Mouse (Mus musculus): ENCODE results near the gene Prkce. TPM values are rescaled to one million over a fixed set of nuclear protein-coding genes. Genes with fewer than 3 reads are reported as not detected.

Gene Prkce
- total and polyA plus RNA-seq, 2 experiments from 2014 or later: 8.1 to 12.6 TPM

- DNase-seq (ENCODE audit: low spot score) (no peak), ATAC-seq (ENCODE audit: insufficient read depth, low read depth) (no peak)
- Histone ChIP-seq H3K27me3 (ENCODE audit: control insufficient read depth, insufficient read depth, low read length) (no peaks in the 10 kb centered on the region), H3K27ac (ENCODE audit: low read depth) (0 out of 2 replicates have a peak overlapping the region, but pooled peaks have one; percentile 12), H3K9ac (replicated peaks; ENCODE audit: low read depth, low read length) (no peak overlapping the region), H3K4me2 (ENCODE audit: low read depth, low read length) (no peak overlapping the region), H3K4me3 (ENCODE audit: low read depth, low read length) (no peak overlapping the region), H3K9me3 (replicated peaks; ENCODE audit: control insufficient read depth, low read length) (no peaks in the 10 kb centered on the region), H3K36me3 (replicated peaks; ENCODE audit: control insufficient read depth, insufficient read depth, low read length) (no peaks in the 10 kb centered on the region), H3K4me1 (ENCODE audit: control insufficient read depth, insufficient read depth) (0 out of 2 replicates have a peak, but pooled peaks cover 7% of the 10 kb centered on the region)
- TF ChIP-seq CTCF (IDR thresholded peaks at IDR 0.05; ENCODE audit: low read depth) (no peak), EP300 (IDR thresholded peaks at IDR 0.05; ENCODE audit: low read depth) (no peak)
- WGBS: 76% methylated on average over 9 of the region's 9 CpGs
Measured at GRCm38 (mm10) chr17:86253884-86254283, 86.3 kb downstream of the Prkce start.

DNA sequence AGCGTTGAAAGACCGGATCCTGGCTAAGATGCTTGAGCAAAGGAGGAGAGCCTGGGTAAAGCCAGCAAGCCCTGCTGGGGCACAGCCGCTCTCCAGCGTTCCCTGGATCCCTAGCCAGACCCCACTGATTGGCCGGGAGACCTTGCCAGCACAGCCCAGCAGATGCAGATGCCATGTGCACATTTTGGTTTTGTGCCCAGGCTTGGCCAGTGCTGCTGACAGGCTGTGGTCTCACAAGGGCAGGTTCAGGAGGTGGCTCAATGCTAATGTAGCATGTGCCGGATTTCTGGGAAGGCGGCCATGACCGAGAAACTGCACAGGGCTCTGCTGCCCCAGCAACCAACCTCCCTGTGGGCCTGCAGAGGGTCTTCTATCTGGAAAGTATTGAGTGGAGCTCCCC lies 86.7 kb downstream of the Prkce start:
- no peak overlapping the region for H3K4me3 ChIP-seq (ENCODE audit: low read depth, low read length)
- H3K4me2 ChIP-seq (ENCODE audit: low read depth, low read length): no peak overlapping the region
- peak; percentile 94 for ATAC-seq (ENCODE audit: insufficient read depth, low read depth)
- peak overlapping the region; percentile 65 for H3K27ac ChIP-seq (ENCODE audit: low read depth)
- 0 out of 2 replicates have a peak, but pooled peaks cover 7% of the 10 kb centered on the region for H3K4me1 ChIP-seq (ENCODE audit: control insufficient read depth, insufficient read depth)
- WGBS: 60% methylated on average over 8 of the region's 8 CpGs
- H3K9ac ChIP-seq (replicated peaks; ENCODE audit: low read depth, low read length): no peak overlapping the region
- no peaks in the 10 kb centered on the region for H3K36me3 ChIP-seq (replicated peaks; ENCODE audit: control insufficient read depth, insufficient read depth, low read length)
- no peaks in the 10 kb centered on the region for H3K27me3 ChIP-seq (ENCODE audit: control insufficient read depth, insufficient read depth, low read length)
- TF ChIP-seq CTCF (IDR thresholded peaks at IDR 0.05; ENCODE audit: low read depth): no peak
- peak; percentile 47; the same call in 1 of the 2 replicates for TF ChIP-seq EP300 (IDR thresholded peaks at IDR 0.05; ENCODE audit: low read depth)
- peak; percentile 86 for DNase-seq (ENCODE audit: low spot score)
- no peaks in the 10 kb centered on the region for H3K9me3 ChIP-seq (replicated peaks; ENCODE audit: control insufficient read depth, low read length)

DNA sequence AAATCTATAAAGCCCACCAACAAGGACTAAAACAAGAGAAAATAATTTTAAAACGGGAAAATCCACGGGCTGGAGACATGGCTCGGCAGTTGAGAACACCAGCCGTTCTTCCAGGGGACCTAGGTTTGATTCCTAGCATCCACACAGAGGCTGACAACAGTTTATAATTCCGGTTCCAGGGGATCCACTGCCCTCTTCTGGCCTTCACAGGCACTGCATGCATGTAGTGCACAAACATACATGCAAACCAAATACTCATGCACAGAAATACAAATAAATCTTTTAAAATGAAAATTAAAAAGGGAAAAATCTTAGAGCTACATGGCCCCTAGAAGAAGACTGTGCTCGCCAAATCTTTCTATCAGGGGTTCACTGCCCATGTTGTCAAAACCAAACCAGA lies 87.4 kb downstream of the Prkce start:
- Histone ChIP-seq H3K4me2 (ENCODE audit: low read depth, low read length) (no peak overlapping the region), H3K9me3 (replicated peaks; ENCODE audit: control insufficient read depth, low read length) (no peaks in the 10 kb centered on the region), H3K4me3 (ENCODE audit: low read depth, low read length) (no peak overlapping the region), H3K4me1 (ENCODE audit: control insufficient read depth, insufficient read depth) (0 out of 2 replicates have a peak, but pooled peaks cover 7% of the 10 kb centered on the region), H3K36me3 (replicated peaks; ENCODE audit: control insufficient read depth, insufficient read depth, low read length) (no peaks in the 10 kb centered on the region), H3K27ac (ENCODE audit: low read depth) (no peak overlapping the region), H3K9ac (replicated peaks; ENCODE audit: low read depth, low read length) (no peak overlapping the region), H3K27me3 (ENCODE audit: control insufficient read depth, insufficient read depth, low read length) (no peaks in the 10 kb centered on the region)
- DNase-seq (ENCODE audit: low spot score) (no peak), ATAC-seq (ENCODE audit: insufficient read depth, low read depth) (no peak)
- no peak for TF ChIP-seq EP300 (IDR thresholded peaks at IDR 0.05; ENCODE audit: low read depth)
- TF ChIP-seq CTCF (IDR thresholded peaks at IDR 0.05; ENCODE audit: low read depth): peak; percentile 23; the same call in 1 of the 2 replicates
- 97% methylated on average over 6 of the region's 6 CpGs for WGBS

DNA sequence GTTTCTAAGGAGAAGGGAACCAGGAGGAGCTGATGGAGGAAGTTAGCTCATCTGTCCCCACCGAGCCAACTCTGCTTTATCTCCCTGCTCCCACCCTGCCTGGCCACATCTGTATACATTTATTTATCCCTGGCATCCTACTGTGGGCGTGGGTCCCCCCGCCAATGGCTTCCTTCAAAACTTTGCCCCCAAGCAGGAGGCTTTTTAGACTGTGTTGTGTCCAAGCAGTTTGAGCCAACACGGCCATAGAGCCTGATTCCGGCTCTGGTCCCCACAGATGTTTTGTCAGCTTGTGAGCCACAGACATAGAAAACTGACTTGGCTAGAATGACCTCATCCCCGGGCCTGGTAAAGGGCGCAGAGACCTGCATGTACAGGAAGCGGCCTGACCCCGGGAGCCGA lies 89.1 kb downstream of the Prkce start:
- H3K4me1 ChIP-seq (ENCODE audit: control insufficient read depth, insufficient read depth): peaks cover 16% of the 10 kb centered on the region

DNA sequence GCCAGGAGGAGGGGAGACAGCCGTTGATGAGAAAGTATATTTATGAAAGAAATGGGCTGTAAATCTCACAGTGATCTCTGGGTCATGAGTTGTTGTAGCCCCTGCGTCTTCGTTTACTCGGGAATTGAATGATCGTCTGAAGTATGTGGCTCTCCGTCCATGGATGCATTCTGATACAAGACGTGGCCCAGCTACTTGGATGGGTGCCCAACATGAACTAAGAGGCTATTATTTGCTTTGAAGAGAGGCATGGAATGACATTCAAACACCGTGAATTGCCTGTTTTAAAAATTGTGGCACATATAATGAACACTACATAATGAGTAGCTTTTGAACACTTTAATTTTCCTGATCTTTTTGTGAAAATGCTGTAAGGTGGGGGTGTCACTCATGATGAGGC lies 93.5 kb downstream of the Prkce start:
- H3K9ac ChIP-seq (replicated peaks; ENCODE audit: low read depth, low read length): no peak overlapping the region
- peaks cover 15% of the 10 kb centered on the region for H3K4me1 ChIP-seq (ENCODE audit: control insufficient read depth, insufficient read depth)
- no peak for ATAC-seq (ENCODE audit: insufficient read depth, low read depth)
- H3K9me3 ChIP-seq (replicated peaks; ENCODE audit: control insufficient read depth, low read length): no peaks in the 10 kb centered on the region
- DNase-seq (ENCODE audit: low spot score): peak; percentile 32
- H3K4me2 ChIP-seq (ENCODE audit: low read depth, low read length): no peak overlapping the region
- WGBS: 32% methylated on average over 8 of the region's 8 CpGs
- no peaks in the 10 kb centered on the region for H3K36me3 ChIP-seq (replicated peaks; ENCODE audit: control insufficient read depth, insufficient read depth, low read length)
- H3K27ac ChIP-seq (ENCODE audit: low read depth): no peak overlapping the region
- no peaks in the 10 kb centered on the region for H3K27me3 ChIP-seq (ENCODE audit: control insufficient read depth, insufficient read depth, low read length)
- no peak for TF ChIP-seq CTCF (IDR thresholded peaks at IDR 0.05; ENCODE audit: low read depth)
- TF ChIP-seq EP300 (IDR thresholded peaks at IDR 0.05; ENCODE audit: low read depth): no peak
- H3K4me3 ChIP-seq (ENCODE audit: low read depth, low read length): no peak overlapping the region

More for the DNA sequence above, 89.1 kb downstream of the Prkce start:
- peak; percentile 37 for ATAC-seq (ENCODE audit: insufficient read depth, low read depth)
- H3K4me3 ChIP-seq (ENCODE audit: low read depth, low read length): no peak overlapping the region
- H3K4me2 ChIP-seq (ENCODE audit: low read depth, low read length): no peak overlapping the region
- DNase-seq (ENCODE audit: low spot score): peak; percentile 40
- WGBS: 50% methylated on average over 10 of the region's 10 CpGs
- H3K27me3 ChIP-seq (ENCODE audit: control insufficient read depth, insufficient read depth, low read length): no peaks in the 10 kb centered on the region
- no peaks in the 10 kb centered on the region for H3K9me3 ChIP-seq (replicated peaks; ENCODE audit: control insufficient read depth, low read length)
- TF ChIP-seq EP300 (IDR thresholded peaks at IDR 0.05; ENCODE audit: low read depth) (no peak), CTCF (IDR thresholded peaks at IDR 0.05; ENCODE audit: low read depth) (no peak)
- H3K36me3 ChIP-seq (replicated peaks; ENCODE audit: control insufficient read depth, insufficient read depth, low read length): no peaks in the 10 kb centered on the region
- no peak overlapping the region for H3K9ac ChIP-seq (replicated peaks; ENCODE audit: low read depth, low read length)
- no peak overlapping the region for H3K27ac ChIP-seq (ENCODE audit: low read depth)
